Mouse (Mus musculus) kidney, embryonic 16.5 days (tissue): ENCODE results near the gene Pkmyt1. TPM values are rescaled to one million over a fixed set of nuclear protein-coding genes. Genes with fewer than 3 reads are reported as not detected.

Experiments
- ATAC-seq: fragments of 200-750 bp; cut with Nextera tagmentation; 2 replicates; pipeline ENCODE4 v1.8.0; 2017; ENCODE audit warnings: moderate TSS enrichment; ENCODE audit not compliant: low FRiP score, low TSS enrichment
- H3K27ac ChIP-seq: fragments of 300-500 bp; sonication (generic); 2 replicates; pipeline ENCODE4 v1.5.1; 2014; ENCODE audit warnings: low read length
- H3K27me3 ChIP-seq: fragments of 300-500 bp; sonication (generic); 2 replicates; pipeline ENCODE4 v1.6.1; 2014; ENCODE audit warnings: low read length, control low read depth, mixed read lengths; ENCODE audit not compliant: insufficient read depth
- H3K36me3 ChIP-seq: fragments of 300-500 bp; sonication (generic); 2 replicates; pipeline ENCODE4 v1.6.1; 2014; ENCODE audit warnings: low read length, control low read depth, mixed read lengths; ENCODE audit not compliant: insufficient read depth
- H3K4me1 ChIP-seq: fragments of 300-500 bp; sonication (generic); 2 replicates; pipeline ENCODE4 v1.6.1; 2014; ENCODE audit warnings: low read length, control low read depth, mixed read lengths; ENCODE audit not compliant: insufficient read depth
- H3K4me2 ChIP-seq: fragments of 300-500 bp; sonication (generic); replicated peaks from 2 replicates; pipeline ENCODE4 v1.6.1; 2014; ENCODE audit warnings: low read depth, low read length
- H3K4me3 ChIP-seq: fragments of 300-500 bp; sonication (generic); 2 replicates; pipeline ENCODE4 v1.5.1; 2014; ENCODE audit warnings: mild to moderate bottlenecking, low read length
- H3K9ac ChIP-seq: fragments of 300-500 bp; sonication (generic); replicated peaks from 2 replicates; pipeline ENCODE4 v1.6.1; 2014; ENCODE audit warnings: low read length
- H3K9me3 ChIP-seq: fragments of 300-500 bp; sonication (generic); 2 replicates; pipeline ENCODE4 v1.6.1; 2016; ENCODE audit warnings: low read length, control low read depth
- WGBS: fragments of 180-500 bp; shearing (Covaris S2); extraction: QIAGEN DNeasy Blood & Tissue Kit; methylation state at CpG from one replicate; pipeline ENCODE4 v1.1.7; 2014; 5-methylcytosine and 5-hydroxymethylcytosine counted together
- polyA plus RNA-seq: library from polyadenylated mRNA; unstranded; fragments of >200 nt; fragmentation: Nextera tagmentation; extraction: Ambion mirVana; gene quantifications from 2 replicates; pipeline ENCODE4 v1.2.1, GENCODE M21; 2015

Gene Pkmyt1
- polyA plus RNA-seq, 1 experiment from 2014 or later, result 53.0 TPM

DNA sequence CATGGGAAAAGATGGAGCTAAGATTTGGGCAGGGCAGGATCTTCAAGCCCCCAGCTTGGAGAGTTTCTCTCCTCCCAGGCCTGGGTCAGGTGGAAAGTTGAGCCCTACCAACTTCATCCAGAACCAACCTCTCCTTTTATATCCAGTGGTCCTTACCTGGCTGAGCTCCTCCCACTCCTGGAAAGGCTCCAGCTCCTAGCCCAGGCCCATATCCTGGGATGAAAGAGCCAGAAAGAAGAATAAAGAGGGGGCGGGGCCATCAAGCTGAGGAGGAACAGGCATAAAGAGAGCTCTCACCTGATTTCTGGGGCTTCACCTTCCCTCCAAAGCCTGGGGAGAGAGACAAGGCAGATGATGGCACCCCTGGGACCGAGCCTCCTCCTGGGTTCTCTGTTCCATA lies 9.1 kb upstream of the Pkmyt1 start:
- no peak overlapping the region for H3K27ac ChIP-seq
- no peaks in the 10 kb centered on the region for H3K4me1 ChIP-seq
- H3K36me3 ChIP-seq, result no peaks in the 10 kb centered on the region
- no peak overlapping the region for H3K4me2 ChIP-seq
- H3K4me3 ChIP-seq, result no peak overlapping the region
- no peaks in the 10 kb centered on the region for H3K9me3 ChIP-seq
- no peak overlapping the region for H3K9ac ChIP-seq
- H3K27me3 ChIP-seq, result no peaks in the 10 kb centered on the region
- no peak; the same call in 1 of the 2 replicates for ATAC-seq
- 61% methylated on average over 2 of the region's 2 CpGs for WGBS

GRCm38 (mm10) chr17:23719455-23719854 lies 6.7 kb upstream of the Pkmyt1 start:
- Histone ChIP-seq H3K4me3 (no peak overlapping the region), H3K27ac (no peak overlapping the region), H3K4me2 (no peak overlapping the region), H3K4me1 (no peaks in the 10 kb centered on the region), H3K36me3 (no peaks in the 10 kb centered on the region), H3K9ac (no peak overlapping the region), H3K9me3 (no peaks in the 10 kb centered on the region), H3K27me3 (no peaks in the 10 kb centered on the region)
- 38% methylated on average over 1 of the region's 1 CpGs for WGBS
- ATAC-seq, result no peak

DNA sequence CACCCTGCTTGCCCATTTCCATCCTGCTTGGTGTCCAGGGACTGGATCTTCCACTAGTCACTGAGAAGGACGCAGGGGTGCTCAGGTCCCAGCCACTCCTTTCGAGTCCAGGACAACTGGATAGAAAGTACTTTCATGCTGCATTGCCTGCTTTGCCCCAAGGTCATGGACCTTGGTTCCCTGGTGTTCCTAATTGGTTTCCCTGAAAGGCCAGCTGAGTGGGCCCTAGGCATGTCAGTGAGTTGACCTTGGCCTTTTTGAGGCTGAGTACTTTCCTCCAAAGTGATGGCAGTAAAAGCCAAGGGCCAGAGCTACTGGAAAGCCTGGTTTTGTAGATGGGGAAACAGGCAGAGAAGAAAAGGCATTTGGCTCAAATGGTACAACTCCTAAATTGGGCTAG lies 4.2 kb upstream of the Pkmyt1 start:
- no peak for ATAC-seq

DNA sequence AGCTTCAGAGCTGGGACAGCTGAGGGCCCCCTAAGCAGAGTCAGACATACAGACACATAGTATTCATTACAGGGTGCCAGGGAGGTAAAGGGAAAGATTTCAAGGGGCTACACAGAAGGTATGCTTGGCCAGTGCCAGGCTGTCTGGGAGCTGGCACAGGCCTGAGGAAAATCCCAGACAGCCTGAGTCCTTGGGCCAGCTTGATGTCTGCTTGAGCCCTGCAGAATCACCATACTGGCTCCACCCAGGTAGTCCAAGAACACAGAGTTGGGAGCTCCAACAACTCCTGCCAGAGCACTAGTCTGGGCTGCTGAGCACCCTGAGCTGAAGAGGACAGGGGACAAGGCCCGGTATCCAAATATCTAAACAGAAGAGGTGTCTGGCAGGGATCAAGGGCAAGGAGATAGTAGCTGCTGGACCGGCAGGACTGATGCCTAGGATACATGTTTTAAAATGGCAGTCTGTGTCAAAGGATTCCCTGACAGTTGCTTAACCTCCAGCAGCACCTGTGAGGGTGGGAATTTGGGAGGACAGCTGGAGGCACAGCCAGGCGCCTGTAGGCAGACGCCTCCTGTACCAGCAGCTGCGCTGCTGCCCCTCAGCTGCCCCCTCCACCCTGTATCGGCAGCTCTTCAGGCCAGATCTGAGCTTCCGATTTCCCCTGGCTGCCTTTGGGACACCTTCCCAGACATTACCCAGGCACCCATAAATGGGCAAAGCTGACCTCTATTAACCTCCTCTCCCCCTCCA lies 3.6 kb upstream of the Pkmyt1 start, which contains the start of gene 1520401A03Rik:
Gene 1520401A03Rik, minus strand, starts transcription at position 408 of the 750 bp plus-strand sequence.
- Histone ChIP-seq H3K27me3 (no peaks in the 10 kb centered on the region), H3K4me1 (peaks cover 12% of the 10 kb centered on the region), H3K27ac (no peak within 1 kb of the TSS), H3K9me3 (no peaks in the 10 kb centered on the region), H3K9ac (no peak within 1 kb of the TSS), H3K4me2 (no peak within 1 kb of the TSS), H3K36me3 (no peaks in the 10 kb centered on the region), H3K4me3 (no peak within 1 kb of the TSS)
- 75% methylated on average over 7 of the region's 7 CpGs for WGBS
- no peak for ATAC-seq

More for the DNA sequence above, 4.2 kb upstream of the Pkmyt1 start:
- Histone ChIP-seq H3K9ac (no peak overlapping the region), H3K27ac (no peak overlapping the region), H3K27me3 (no peaks in the 10 kb centered on the region), H3K9me3 (no peaks in the 10 kb centered on the region), H3K4me2 (no peak overlapping the region), H3K4me3 (no peak overlapping the region), H3K4me1 (peaks cover 6% of the 10 kb centered on the region), H3K36me3 (no peaks in the 10 kb centered on the region)
- WGBS, result 84% methylated on average over 2 of the region's 2 CpGs

DNA sequence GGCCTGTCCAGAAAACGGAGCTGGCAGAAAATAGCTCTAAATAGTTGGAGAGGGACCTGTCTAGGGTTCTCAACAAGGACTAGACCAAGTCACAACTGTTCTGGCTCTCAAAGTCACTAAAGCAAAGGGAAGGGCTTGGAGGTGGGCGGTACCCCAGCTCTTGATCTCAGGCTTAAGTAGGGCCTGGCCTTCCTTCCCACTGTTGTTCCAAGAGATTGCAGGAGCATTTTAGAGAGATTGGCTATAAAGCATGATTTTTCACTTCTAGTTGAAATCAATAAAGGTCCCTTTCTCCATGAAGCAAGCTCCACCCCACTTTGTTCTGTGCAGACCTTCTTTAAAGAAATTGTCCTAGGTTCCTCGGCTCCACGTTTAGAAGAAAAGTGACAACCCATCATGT lies 659 bp upstream of the Pkmyt1 start:
- Histone ChIP-seq H3K4me1 (peaks cover 12% of the 10 kb centered on the region), H3K4me3 (peak overlapping the region; percentile 84), H3K4me2 (peak overlapping the region; percentile 59), H3K9me3 (no peaks in the 10 kb centered on the region), H3K27ac (no peak overlapping the region; the same call in 1 of the 2 replicates), H3K9ac (peak overlapping the region; percentile 73), H3K27me3 (no peaks in the 10 kb centered on the region), H3K36me3 (no peaks in the 10 kb centered on the region)
- no peak for ATAC-seq
- WGBS, result 47% methylated on average over 4 of the region's 4 CpGs

DNA sequence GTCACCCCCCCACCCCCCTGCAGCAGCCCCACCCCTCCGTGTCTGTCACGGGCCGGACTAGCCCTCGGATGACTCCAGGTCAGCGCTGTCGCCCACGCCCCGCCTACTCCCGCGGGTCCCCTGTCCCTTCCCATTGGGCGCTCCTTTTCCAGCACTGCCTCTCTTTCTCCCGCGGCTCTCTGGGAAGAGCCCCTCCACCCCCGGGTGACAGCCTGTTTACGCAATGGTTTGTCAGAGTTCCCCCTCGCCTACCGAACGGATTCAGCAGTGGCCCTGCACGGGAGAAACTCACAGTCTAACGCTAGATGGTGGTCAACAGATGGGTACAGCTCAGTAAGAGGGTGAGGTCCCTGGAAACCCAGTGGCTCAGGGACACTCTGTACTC lies 614 bp downstream of the Pkmyt1 start:
- no peaks in the 10 kb centered on the region for H3K27me3 ChIP-seq
- ATAC-seq, result peak; percentile 94
- H3K4me3 ChIP-seq, result peak overlapping the region; percentile 84
- peak overlapping the region; percentile 90 for H3K27ac ChIP-seq
- 1% methylated on average over 16 of the region's 20 CpGs for WGBS
- H3K4me2 ChIP-seq, result peak overlapping the region; percentile 59
- H3K4me1 ChIP-seq, result peaks cover 12% of the 10 kb centered on the region
- H3K9me3 ChIP-seq, result no peaks in the 10 kb centered on the region
- H3K9ac ChIP-seq, result peak overlapping the region; percentile 86
- H3K36me3 ChIP-seq, result no peaks in the 10 kb centered on the region

DNA sequence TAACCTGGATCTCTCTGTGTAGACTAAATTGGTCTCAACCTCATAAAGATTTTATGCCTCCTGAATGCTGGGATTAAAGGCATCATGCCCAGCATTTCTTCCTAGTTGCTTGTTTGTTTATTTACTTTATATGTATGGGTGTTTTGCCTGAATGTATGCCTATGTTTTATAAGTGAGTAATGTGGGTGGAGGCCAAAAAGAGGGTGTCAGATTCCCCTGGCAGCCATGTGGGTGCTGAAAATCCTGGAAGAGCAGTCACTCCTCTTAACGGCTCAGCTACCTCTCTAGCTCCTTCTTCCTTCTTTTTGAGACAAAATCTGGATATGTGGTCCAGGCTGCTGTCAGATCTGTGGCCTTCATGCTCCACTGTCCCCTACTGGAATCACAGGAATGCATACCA lies 4.3 kb downstream of the Pkmyt1 start:
- Histone ChIP-seq H3K9ac (no peak overlapping the region), H3K9me3 (no peaks in the 10 kb centered on the region), H3K27me3 (no peaks in the 10 kb centered on the region), H3K4me1 (peaks cover 10% of the 10 kb centered on the region), H3K36me3 (peaks cover 13% of the 10 kb centered on the region), H3K4me3 (no peak overlapping the region), H3K27ac (no peak overlapping the region), H3K4me2 (no peak overlapping the region)
- 15% methylated on average over 1 of the region's 1 CpGs for WGBS
- no peak for ATAC-seq

DNA sequence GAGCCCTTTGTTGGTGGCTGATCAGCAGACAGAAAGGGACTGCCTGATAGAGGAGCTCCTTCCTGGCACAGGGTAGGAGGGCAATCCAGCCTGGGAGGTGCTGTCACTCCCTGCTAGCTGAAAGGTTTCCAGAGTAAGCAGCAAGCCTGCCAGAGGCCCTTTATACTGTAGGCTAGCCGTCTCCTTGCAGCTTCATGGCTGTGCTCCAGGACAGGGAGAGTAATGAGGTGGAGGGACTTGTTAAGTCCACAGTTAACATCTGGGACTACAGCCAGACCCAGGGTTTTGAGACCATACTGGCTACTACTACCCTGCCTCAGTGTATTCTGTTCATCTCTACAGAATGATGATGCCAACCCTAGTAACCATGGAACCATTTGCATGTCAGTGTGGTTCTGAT lies 8.2 kb downstream of the Pkmyt1 start:
- WGBS, result 59% methylated on average over 1 of the region's 1 CpGs
- H3K4me1 ChIP-seq, result peaks cover 15% of the 10 kb centered on the region
- H3K4me3 ChIP-seq, result no peak overlapping the region
- no peaks in the 10 kb centered on the region for H3K27me3 ChIP-seq
- no peak for ATAC-seq
- H3K9ac ChIP-seq, result no peak overlapping the region
- H3K27ac ChIP-seq, result no peak overlapping the region
- no peaks in the 10 kb centered on the region for H3K9me3 ChIP-seq
- no peak overlapping the region for H3K4me2 ChIP-seq
- peaks cover 24% of the 10 kb centered on the region for H3K36me3 ChIP-seq

DNA sequence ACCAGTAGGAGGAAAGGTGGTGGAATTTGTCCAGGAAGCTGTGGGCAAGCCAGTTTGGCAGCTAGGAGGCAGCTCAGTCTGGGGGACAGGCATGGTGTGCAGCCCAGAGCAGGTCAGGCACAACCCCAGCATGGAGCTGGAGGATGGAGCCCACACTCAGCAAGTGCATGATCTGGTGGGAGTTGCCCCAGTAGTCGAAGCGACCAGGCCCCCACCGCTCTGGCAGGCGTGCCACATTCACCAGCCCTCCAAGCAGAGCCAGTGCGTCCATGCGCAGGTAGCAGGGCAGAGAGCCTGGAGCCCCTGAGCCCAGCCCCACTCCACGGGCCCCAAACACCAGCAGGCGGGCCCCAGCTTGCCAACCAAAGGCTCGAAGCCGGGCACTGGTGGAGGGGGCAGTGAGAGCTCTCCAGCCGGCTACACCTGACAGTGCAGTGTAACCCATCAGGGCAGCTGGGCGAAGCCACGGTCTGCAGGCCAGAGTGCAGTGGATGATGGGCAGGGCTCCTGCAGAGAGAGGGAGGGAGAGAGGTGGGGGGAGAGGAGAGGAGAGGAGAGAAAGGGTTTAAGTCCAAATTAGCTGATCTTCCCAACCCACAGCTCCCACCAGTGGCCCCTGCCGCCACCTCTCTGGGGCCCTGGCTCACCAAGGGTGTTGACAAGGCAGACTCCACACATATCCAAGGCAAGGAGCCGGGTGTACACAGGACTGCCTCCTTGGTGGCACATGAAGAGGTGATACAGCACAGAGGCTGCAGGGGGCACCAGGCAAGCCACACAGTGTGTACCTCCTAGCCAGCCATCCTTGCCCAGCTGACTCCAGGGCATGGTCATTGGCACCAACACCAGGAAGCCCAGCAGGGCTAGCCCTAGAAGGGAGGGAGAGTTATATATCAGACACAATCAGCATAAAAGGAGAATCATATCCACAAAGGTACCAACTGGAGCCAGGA lies 11.6 kb downstream of the Pkmyt1 start:
- Histone ChIP-seq H3K4me3 (no peak overlapping the region), H3K27me3 (peaks cover 22% of the 10 kb centered on the region), H3K9me3 (no peaks in the 10 kb centered on the region), H3K27ac (no peak overlapping the region), H3K9ac (0 out of 2 replicates have a peak overlapping the region, but pooled peaks have one; percentile 14), H3K36me3 (peaks cover 24% of the 10 kb centered on the region), H3K4me1 (peaks cover 29% of the 10 kb centered on the region), H3K4me2 (no peak overlapping the region)
- ATAC-seq, result no peak
- WGBS, result 62% methylated on average over 15 of the region's 15 CpGs
